Mouse (Mus musculus) liver, embryonic 14.5 days (tissue): ENCODE results near the gene March8. TPM values are rescaled to one million over a fixed set of nuclear protein-coding genes. Genes with fewer than 3 reads are reported as not detected.

Source experiments
- ATAC-seq: fragments of 200-750 bp; cut with Nextera tagmentation; 2 replicates; pipeline ENCODE4 v1.8.0; 2017; ENCODE audit warnings: moderate number of reproducible peaks, mild to moderate bottlenecking, moderate library complexity; ENCODE audit not compliant: insufficient read depth
- DNase-seq, 3 experiments: peaks; one replicate each; pipeline ENCODE4 v3.0.0-alpha.2; 2012 to 2013; ENCODE audit warnings: low read depth in 3 of 3, low spot score in 3 of 3
- H3K27ac ChIP-seq: fragments of 300-500 bp; sonication (generic); 2 replicates; pipeline ENCODE4 v1.5.1; 2014; ENCODE audit warnings: moderate library complexity, mild to moderate bottlenecking, control low read depth, inconsistent platforms
- H3K27me3 ChIP-seq: fragments of 300-500 bp; sonication (generic); 2 replicates; pipeline ENCODE4 v1.6.1; 2014; ENCODE audit warnings: mild to moderate bottlenecking, low read length, moderate library complexity; ENCODE audit not compliant: control insufficient read depth, insufficient read depth
- H3K36me3 ChIP-seq: fragments of 300-500 bp; sonication (generic); replicated peaks from 2 replicates; pipeline ENCODE4 v1.6.1; 2014; ENCODE audit warnings: low read depth; ENCODE audit not compliant: control insufficient read depth, insufficient read depth
- H3K4me1 ChIP-seq, 2 experiments: fragments of 200-500 bp in 1 of 2; fragments of 300-500 bp in 1 of 2; sonication (generic) in 1 of 2; replicated peaks; 2 replicates each; pipeline ENCODE4 v1.6.1; 2012 to 2014; ENCODE audit warnings: antibody characterized with exemption in 1 of 2, inconsistent platforms in 1 of 2, low read length in 1 of 2; ENCODE audit not compliant: control insufficient read depth in 2 of 2, insufficient read depth in 2 of 2
- H3K4me2 ChIP-seq: fragments of 300-500 bp; sonication (generic); 2 replicates; pipeline ENCODE4 v1.6.1; 2014; ENCODE audit warnings: low read depth, mild to moderate bottlenecking, control low read depth, moderate library complexity
- H3K4me3 ChIP-seq, 2 experiments: fragments of 200-500 bp in 1 of 2; fragments of 300-500 bp in 1 of 2; sonication (generic) in 1 of 2; 2 replicates each; pipeline ENCODE4 v1.5.1; 2012 to 2014; ENCODE audit warnings: low read depth in 2 of 2, low read length in 2 of 2, mild to moderate bottlenecking in 2 of 2, control low read depth in 1 of 2, inconsistent platforms in 1 of 2, moderate library complexity in 1 of 2; ENCODE audit not compliant: insufficient read depth in 1 of 2
- H3K9ac ChIP-seq: fragments of 300-500 bp; sonication (generic); replicated peaks from 2 replicates; pipeline ENCODE4 v1.6.1; 2014; ENCODE audit warnings: mild to moderate bottlenecking, control low read depth, moderate library complexity
- H3K9me3 ChIP-seq: fragments of 300-500 bp; sonication (generic); 2 replicates; pipeline ENCODE4 v1.6.1; 2016; ENCODE audit warnings: low read length, mixed read lengths; ENCODE audit not compliant: control insufficient read depth
- CTCF ChIP-seq: IDR thresholded peaks from 2 replicates; pipeline ENCODE4 v1.5.1; 2016; ENCODE audit warnings: antibody characterized with exemption, low read depth, control low read depth
- EP300 ChIP-seq: IDR thresholded peaks from 2 replicates; pipeline ENCODE4 v1.6.1; 2016; ENCODE audit warnings: antibody characterized with exemption, low read depth
- WGBS: fragments of 180-500 bp; shearing (Covaris S2); extraction: QIAGEN DNeasy Blood & Tissue Kit; methylation state at CpG from one replicate; pipeline ENCODE4 v1.1.7; 2014; ENCODE audit not compliant: insufficient replicate concordance; 5-methylcytosine and 5-hydroxymethylcytosine counted together
- polyA plus RNA-seq, 2 experiments: library from polyadenylated mRNA; depleted of rRNA in 1 of 2; stranded (reverse) in 1 of 2; unstranded in 1 of 2; fragments of >200 nt; fragmentation: Nextera tagmentation in 1 of 2; extraction: Ambion mirVana in 1 of 2; gene quantifications; 2 replicates each; pipeline versions ENCODE4 v1.2.1 to v1.2.3; 2012 to 2014

March8 gene
- polyA plus RNA-seq, 2 experiments, result 80.1 to 82.4 TPM

DNA sequence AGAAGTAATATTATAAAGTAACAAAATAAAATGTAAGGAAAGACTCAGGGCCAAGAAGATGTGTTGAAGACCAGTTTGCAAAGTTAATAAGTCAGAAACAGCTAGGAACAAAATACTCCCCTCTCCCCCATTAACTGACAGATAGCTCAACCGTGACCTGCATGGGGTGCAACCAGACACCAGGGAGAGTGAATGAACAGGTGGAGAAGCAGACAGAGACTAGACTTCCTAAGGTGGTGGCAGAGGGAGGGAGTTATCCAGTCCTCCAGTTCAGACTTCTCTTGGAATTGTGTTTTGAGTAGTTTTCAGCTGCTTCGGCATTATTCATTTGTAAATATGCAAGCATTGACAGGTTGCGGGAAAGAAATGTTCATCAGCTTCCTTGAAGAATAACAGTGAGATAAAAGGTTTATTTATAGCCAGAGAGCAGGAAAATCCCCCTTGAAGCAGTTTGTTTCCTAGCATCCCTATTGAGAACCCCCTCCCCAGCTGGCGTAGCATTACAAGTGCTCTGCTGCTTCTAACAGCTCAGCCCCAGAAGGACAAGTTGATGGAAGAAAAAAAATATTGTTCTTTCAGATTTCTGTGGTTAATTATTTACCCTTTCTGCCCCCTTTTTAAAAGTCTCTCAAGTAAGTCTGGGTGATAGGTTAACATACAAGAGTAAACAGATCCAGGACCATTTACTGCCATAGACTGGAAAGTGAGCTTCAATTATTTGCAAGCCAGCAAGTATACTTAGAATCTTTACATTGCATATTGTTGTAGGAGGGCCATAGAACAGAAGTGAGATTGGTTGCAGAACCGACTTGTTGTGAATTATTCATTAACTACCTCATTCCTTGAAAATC lies 47.6 kb downstream of the March8 start:
- Histone ChIP-seq H3K4me1 (peaks cover 8 to 9% of the 10 kb centered on the region in 2 experiments; a peak in 3 of 4 replicates), H3K4me2 (peak overlapping the region; percentile 32), H3K9me3 (no peaks in the 10 kb centered on the region), H3K27me3 (no peaks in the 10 kb centered on the region), H3K4me3 (no peak overlapping the region), H3K36me3 (peaks cover 29% of the 10 kb centered on the region), H3K27ac (no peak overlapping the region), H3K9ac (no peak overlapping the region)
- no peak for TF ChIP-seq CTCF
- TF ChIP-seq EP300, result no peak
- WGBS, result 72% methylated on average over 5 of the region's 5 CpGs
- ATAC-seq, result no peak
- DNase-seq, result no peak

DNA sequence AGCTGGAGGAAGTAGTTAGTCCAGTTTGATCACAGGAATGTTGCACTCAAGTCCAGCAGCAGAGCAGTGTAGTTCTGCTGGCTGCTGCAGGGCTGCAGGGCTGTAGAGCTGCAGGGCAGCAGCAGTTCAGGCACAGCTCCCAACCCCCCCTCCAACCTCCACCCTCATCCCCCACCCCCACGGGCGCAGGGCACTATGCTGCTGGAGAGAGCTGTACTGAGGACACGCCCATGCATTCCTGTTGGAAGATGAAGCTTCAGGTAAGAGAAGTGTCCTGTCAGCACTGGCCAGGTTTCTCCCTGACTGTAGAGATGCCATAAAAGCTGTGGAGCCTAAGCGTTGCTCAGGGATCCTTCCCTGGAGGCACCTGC lies 48.2 kb downstream of the March8 start:
- Histone ChIP-seq H3K27ac (no peak overlapping the region), H3K36me3 (peaks cover 24% of the 10 kb centered on the region), H3K9ac (no peak overlapping the region), H3K27me3 (no peaks in the 10 kb centered on the region), H3K4me1 (peaks cover 8 to 9% of the 10 kb centered on the region in 2 experiments; a peak in 3 of 4 replicates), H3K4me3 (no peak overlapping the region), H3K9me3 (no peaks in the 10 kb centered on the region), H3K4me2 (peak overlapping the region; percentile 32; the same call in 1 of the 2 replicates)
- ATAC-seq (peak; percentile 36; the same call in 1 of the 2 replicates), DNase-seq (no peak)
- 51% methylated on average over 4 of the region's 4 CpGs for WGBS
- no peak for TF ChIP-seq EP300
- no peak for TF ChIP-seq CTCF

DNA sequence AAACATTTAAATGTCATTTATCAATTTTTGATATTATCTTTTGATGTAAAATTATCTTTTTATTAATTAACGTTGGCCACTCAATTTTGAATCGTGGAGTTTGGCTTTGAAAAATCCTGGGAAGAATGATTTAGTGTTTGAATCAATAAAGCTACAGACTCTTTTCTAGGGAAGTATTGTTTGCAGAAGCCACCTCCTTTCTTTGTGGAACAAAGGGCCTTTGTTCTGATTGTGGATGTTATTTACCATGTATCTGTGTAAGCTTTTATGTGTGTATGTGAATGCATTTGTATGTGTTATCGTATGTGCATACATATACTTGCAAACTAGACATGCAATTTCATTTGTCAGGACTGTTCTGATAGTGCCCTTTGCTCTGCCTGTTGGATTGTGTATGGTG lies 48.7 kb downstream of the March8 start:
- H3K9me3 ChIP-seq, result no peaks in the 10 kb centered on the region
- WGBS, result 91% methylated on average over 3 of the region's 3 CpGs
- H3K9ac ChIP-seq, result no peak overlapping the region
- ATAC-seq, result no peak
- peaks cover 8 to 9% of the 10 kb centered on the region in 2 experiments; a peak in 3 of 4 replicates for H3K4me1 ChIP-seq
- H3K27ac ChIP-seq, result no peak overlapping the region
- peaks cover 19% of the 10 kb centered on the region for H3K36me3 ChIP-seq
- H3K27me3 ChIP-seq, result no peaks in the 10 kb centered on the region
- TF ChIP-seq CTCF (no peak), EP300 (no peak)
- H3K4me3 ChIP-seq, result no peak overlapping the region
- no peak for DNase-seq
- no peak overlapping the region for H3K4me2 ChIP-seq

GRCm38 (mm10) chr6:116388068-116388467 lies 50.2 kb downstream of the March8 start:
- Histone ChIP-seq H3K36me3 (peaks cover 22% of the 10 kb centered on the region), H3K4me1 (peaks cover 5 to 9% of the 10 kb centered on the region in 2 experiments; a peak in 3 of 4 replicates), H3K4me3 (no peak overlapping the region), H3K9ac (no peak overlapping the region), H3K27me3 (no peaks in the 10 kb centered on the region), H3K27ac (no peak overlapping the region), H3K4me2 (no peak overlapping the region), H3K9me3 (no peaks in the 10 kb centered on the region)
- DNase-seq, result no peak
- WGBS, result 64% methylated on average over 1 of the region's 1 CpGs
- TF ChIP-seq CTCF (no peak), EP300 (no peak)
- no peak for ATAC-seq

DNA sequence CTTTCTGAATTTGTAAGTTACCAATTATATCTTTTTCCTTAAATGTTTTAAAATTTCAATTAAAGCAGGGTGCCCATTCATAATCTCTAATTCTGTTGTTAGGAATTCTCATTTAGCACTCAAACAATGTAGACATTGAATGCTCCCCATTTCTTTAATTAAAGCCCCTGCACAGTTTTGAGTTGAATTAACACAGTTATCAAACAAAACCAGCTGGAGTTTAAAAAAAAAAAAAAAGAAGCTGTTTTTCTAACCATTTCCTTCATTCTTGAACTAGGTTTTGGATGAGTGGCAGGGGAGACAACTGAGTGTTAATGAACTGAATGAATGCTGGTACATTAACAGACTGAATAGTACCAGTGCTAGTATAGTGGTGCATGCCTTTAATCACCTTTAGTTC lies 51.7 kb downstream of the March8 start:
- Histone ChIP-seq H3K9ac (no peak overlapping the region), H3K4me1 (peaks cover 4 to 9% of the 10 kb centered on the region in 2 experiments; a peak in 3 of 4 replicates), H3K4me2 (no peak overlapping the region), H3K4me3 (no peak overlapping the region), H3K27me3 (no peaks in the 10 kb centered on the region), H3K27ac (no peak overlapping the region), H3K36me3 (peaks cover 24% of the 10 kb centered on the region), H3K9me3 (no peaks in the 10 kb centered on the region)
- no peak for TF ChIP-seq CTCF
- DNase-seq (no peak), ATAC-seq (no peak)
